Mouse (Mus musculus): ENCODE results near the gene Adamts12.

- TF ChIP-seq CHD2 (IDR thresholded peaks at IDR 0.05; ENCODE audit: low read length) (no peak), CTCF (conservative IDR thresholded peaks at IDR 0.05 in 1 of 2, IDR thresholded peaks at IDR 0.05 in 1 of 2; ENCODE audit: low read depth in 2 of 2, low read length in 2 of 2) (no peak), ZNF384 (IDR thresholded peaks at IDR 0.05; ENCODE audit: low read depth, low read length) (no peak), MXI1 (IDR thresholded peaks at IDR 0.05; ENCODE audit: low read depth, low read length) (no peak), ZC3H11A (IDR thresholded peaks at IDR 0.05; ENCODE audit: low read depth, low read length) (no peak), POLR2A (IDR thresholded peaks at IDR 0.05; ENCODE audit: low read depth, low read length) (no peak), EP300 (IDR thresholded peaks at IDR 0.05; ENCODE audit: low read length) (no peak), JUN (IDR thresholded peaks at IDR 0.05; ENCODE audit: insufficient read depth, low read depth, low read length) (no peak)
Measured at GRCm38 (mm10) chr15:11380616-11381015, 316.0 kb downstream of the Adamts12 start.
